Mouse (Mus musculus): ENCODE data around the gene Greb1. TPM values are rescaled to one million over a fixed set of nuclear protein-coding genes. Genes with fewer than 3 reads are reported as not detected.

The Greb1 gene
- polyA plus RNA-seq, 1 experiment from 2014 or later: 0.92 TPM

DNA sequence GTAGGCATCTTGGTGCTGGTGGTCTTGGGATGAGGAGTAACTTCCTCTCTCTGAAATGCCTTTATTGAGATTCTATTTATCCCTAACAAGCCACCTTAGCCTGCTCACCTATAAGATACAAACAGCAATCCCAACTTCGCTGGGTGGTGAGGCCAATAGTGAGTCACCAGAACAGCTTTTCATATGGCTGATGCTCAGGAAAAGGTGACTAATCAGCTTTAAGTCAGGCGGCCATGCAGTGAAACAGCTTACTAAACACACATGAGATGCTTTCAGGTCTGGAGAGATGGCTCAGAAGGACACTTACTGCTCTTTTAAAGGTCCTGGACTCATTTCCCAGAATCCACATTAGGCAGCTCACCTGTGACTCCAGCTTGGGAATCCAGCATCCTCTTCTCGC is 4.9 kb downstream of the Greb1 start:
- Histone ChIP-seq H3K4me2 (ENCODE audit: low read depth, low read length) (no peak overlapping the region), H3K4me3 (ENCODE audit: low read depth, low read length) (no peak overlapping the region), H3K36me3 (ENCODE audit: control insufficient read depth, insufficient read depth) (no peaks in the 10 kb centered on the region), H3K27me3 (ENCODE audit: control insufficient read depth, insufficient read depth, low read depth, low read length) (peaks cover 9% of the 10 kb centered on the region), H3K9me3 (replicated peaks; ENCODE audit: control insufficient read depth, low read length) (no peaks in the 10 kb centered on the region), H3K27ac (ENCODE audit: low read length) (no peak overlapping the region), H3K4me1 (ENCODE audit: control insufficient read depth, low read depth, low read length) (no peaks in the 10 kb centered on the region), H3K9ac (ENCODE audit: low read depth, low read length) (no peak overlapping the region)
- 44% methylated on average over 3 of the region's 3 CpGs for WGBS (ENCODE audit: insufficient replicate concordance)
- ATAC-seq (ENCODE audit: low read depth): no peak

DNA sequence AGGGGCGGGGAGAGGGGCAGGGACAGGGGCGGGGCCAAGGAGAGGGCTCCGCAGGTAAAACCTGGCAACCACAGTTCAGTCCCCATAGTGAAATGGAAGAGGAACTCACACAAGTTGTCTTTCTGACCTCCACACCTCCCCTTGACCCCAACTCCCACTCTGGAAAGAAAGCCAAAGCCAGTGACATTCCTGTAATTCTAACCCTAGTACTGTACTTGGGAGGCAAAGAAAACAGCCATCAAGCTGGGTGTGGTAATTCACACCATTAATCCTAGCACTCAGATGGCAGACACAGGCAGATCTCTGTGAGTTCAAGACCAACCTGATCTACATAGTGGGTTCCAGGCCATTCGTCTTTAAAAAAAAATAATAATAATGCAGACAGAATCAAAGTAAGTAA is 7.3 kb downstream of the Greb1 start:
- Histone ChIP-seq H3K4me2 (ENCODE audit: low read depth, low read length) (no peak overlapping the region), H3K27ac (ENCODE audit: low read length) (no peak overlapping the region), H3K27me3 (ENCODE audit: control insufficient read depth, insufficient read depth, low read depth, low read length) (no peaks in the 10 kb centered on the region), H3K9me3 (replicated peaks; ENCODE audit: control insufficient read depth, low read length) (no peaks in the 10 kb centered on the region), H3K36me3 (ENCODE audit: control insufficient read depth, insufficient read depth) (no peaks in the 10 kb centered on the region), H3K9ac (ENCODE audit: low read depth, low read length) (no peak overlapping the region), H3K4me3 (ENCODE audit: low read depth, low read length) (no peak overlapping the region), H3K4me1 (ENCODE audit: control insufficient read depth, low read depth, low read length) (no peaks in the 10 kb centered on the region; the same call in 1 of the 2 replicates)
- ATAC-seq (ENCODE audit: low read depth): no peak
- 68% methylated on average over 4 of the region's 4 CpGs for WGBS (ENCODE audit: insufficient replicate concordance)

DNA sequence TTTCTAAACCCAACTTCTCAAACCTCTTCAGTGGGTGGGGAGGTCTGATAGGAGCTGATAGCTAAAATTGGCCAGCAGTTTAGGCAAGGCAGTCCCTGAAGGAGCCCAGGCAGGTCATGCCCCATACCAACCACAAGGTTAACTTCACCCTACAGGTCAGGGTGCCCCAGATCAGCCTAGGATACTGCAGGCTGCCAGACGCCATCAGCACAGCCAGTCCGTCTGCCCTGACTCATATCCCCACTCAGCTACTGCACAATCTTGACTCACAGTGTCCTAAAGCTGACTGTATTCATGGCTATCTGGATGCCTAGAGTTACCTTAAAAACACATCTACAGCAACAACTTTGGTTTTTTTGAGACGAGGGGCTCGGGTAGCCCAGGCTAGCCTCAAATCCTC is 10.2 kb downstream of the Greb1 start:
- Histone ChIP-seq H3K9me3 (replicated peaks; ENCODE audit: control insufficient read depth, low read length) (no peaks in the 10 kb centered on the region), H3K27ac (ENCODE audit: low read length) (no peak overlapping the region), H3K36me3 (ENCODE audit: control insufficient read depth, insufficient read depth) (no peaks in the 10 kb centered on the region), H3K4me2 (ENCODE audit: low read depth, low read length) (no peak overlapping the region), H3K4me3 (ENCODE audit: low read depth, low read length) (no peak overlapping the region), H3K27me3 (ENCODE audit: control insufficient read depth, insufficient read depth, low read depth, low read length) (no peaks in the 10 kb centered on the region), H3K4me1 (ENCODE audit: control insufficient read depth, low read depth, low read length) (no peaks in the 10 kb centered on the region; the same call in 1 of the 2 replicates), H3K9ac (ENCODE audit: low read depth, low read length) (no peak overlapping the region)
- 46% methylated on average over 4 of the region's 4 CpGs for WGBS (ENCODE audit: insufficient replicate concordance)
- ATAC-seq (ENCODE audit: low read depth): no peak

DNA sequence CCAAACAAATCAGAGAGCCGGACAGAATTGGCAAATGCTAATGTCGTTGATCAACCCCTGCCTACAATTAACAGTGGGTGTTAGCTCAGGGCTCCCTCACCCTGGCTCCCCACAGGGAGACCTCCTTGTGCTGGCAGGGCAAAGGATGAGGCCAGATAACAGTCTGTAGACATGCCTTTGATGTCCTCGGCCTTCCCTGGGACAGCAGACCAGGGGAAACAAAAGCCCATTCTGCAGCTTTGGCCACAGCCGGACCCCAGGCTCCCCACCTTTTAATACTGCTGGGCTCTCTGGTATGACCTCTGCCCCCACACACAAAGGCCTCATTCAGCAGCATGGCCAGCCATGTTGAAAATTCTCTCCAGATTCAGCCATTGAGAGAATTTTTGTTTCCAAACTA is 10.9 kb downstream of the Greb1 start:
- Histone ChIP-seq H3K36me3 (ENCODE audit: control insufficient read depth, insufficient read depth) (no peaks in the 10 kb centered on the region), H3K9me3 (replicated peaks; ENCODE audit: control insufficient read depth, low read length) (no peaks in the 10 kb centered on the region), H3K9ac (ENCODE audit: low read depth, low read length) (no peak overlapping the region), H3K27ac (ENCODE audit: low read length) (no peak overlapping the region), H3K4me1 (ENCODE audit: control insufficient read depth, low read depth, low read length) (no peaks in the 10 kb centered on the region; the same call in 1 of the 2 replicates), H3K4me2 (ENCODE audit: low read depth, low read length) (no peak overlapping the region), H3K27me3 (ENCODE audit: control insufficient read depth, insufficient read depth, low read depth, low read length) (no peaks in the 10 kb centered on the region), H3K4me3 (ENCODE audit: low read depth, low read length) (no peak overlapping the region)
- ATAC-seq (ENCODE audit: low read depth): no peak
- WGBS (ENCODE audit: insufficient replicate concordance): 30% methylated on average over 4 of the region's 4 CpGs

DNA sequence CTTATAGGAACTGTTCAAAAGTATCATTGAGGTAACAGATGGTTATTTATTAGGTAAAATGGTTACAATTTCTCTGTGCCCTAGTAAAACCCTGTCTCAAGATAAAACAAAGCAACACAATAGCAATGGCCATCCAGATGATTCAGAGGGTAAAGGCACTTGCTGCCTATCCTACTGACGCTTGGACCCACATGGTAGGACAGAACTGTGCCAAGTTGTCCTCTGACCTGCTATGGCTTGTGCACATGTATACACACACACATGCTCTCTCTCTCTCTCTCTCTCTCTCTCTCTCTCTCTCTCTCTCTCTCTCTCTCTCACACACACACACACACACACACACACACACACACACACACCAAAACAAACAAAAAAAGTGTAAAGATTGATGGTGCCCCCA is 11.5 kb downstream of the Greb1 start:
- no peak overlapping the region for H3K9ac ChIP-seq (ENCODE audit: low read depth, low read length)
- H3K4me3 ChIP-seq (ENCODE audit: low read depth, low read length): no peak overlapping the region
- H3K27ac ChIP-seq (ENCODE audit: low read length): no peak overlapping the region
- H3K36me3 ChIP-seq (ENCODE audit: control insufficient read depth, insufficient read depth): no peaks in the 10 kb centered on the region
- no peaks in the 10 kb centered on the region for H3K9me3 ChIP-seq (replicated peaks; ENCODE audit: control insufficient read depth, low read length)
- H3K27me3 ChIP-seq (ENCODE audit: control insufficient read depth, insufficient read depth, low read depth, low read length): no peaks in the 10 kb centered on the region
- WGBS (ENCODE audit: insufficient replicate concordance): 48% methylated on average over 1 of the region's 1 CpGs
- H3K4me1 ChIP-seq (ENCODE audit: control insufficient read depth, low read depth, low read length): no peaks in the 10 kb centered on the region; the same call in 1 of the 2 replicates
- H3K4me2 ChIP-seq (ENCODE audit: low read depth, low read length): no peak overlapping the region
- no peak for ATAC-seq (ENCODE audit: low read depth)

DNA sequence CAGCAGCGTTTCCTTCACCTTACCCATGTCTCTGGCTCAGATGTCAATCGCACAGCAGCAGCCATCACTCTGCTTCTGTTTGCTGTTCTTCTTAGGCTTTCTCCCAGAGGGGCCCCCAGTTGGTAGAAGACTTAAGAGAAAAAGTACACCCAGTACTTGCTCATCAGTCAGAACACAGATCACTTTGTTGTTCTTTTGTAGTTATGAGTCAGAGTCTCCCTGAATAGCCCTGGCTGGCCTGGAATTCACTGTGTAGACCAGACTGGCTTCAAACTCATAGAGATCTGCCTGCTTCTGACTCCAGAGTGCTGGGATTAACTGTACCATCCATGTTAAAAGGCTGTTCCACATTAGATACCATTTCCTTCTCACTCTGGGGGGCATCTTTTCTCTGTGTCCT is 12.1 kb downstream of the Greb1 start:
- Histone ChIP-seq H3K9ac (ENCODE audit: low read depth, low read length) (no peak overlapping the region), H3K36me3 (ENCODE audit: control insufficient read depth, insufficient read depth) (no peaks in the 10 kb centered on the region), H3K4me3 (ENCODE audit: low read depth, low read length) (no peak overlapping the region), H3K27me3 (ENCODE audit: control insufficient read depth, insufficient read depth, low read depth, low read length) (no peaks in the 10 kb centered on the region), H3K4me2 (ENCODE audit: low read depth, low read length) (no peak overlapping the region), H3K4me1 (ENCODE audit: control insufficient read depth, low read depth, low read length) (no peaks in the 10 kb centered on the region; the same call in 1 of the 2 replicates), H3K9me3 (replicated peaks; ENCODE audit: control insufficient read depth, low read length) (no peaks in the 10 kb centered on the region), H3K27ac (ENCODE audit: low read length) (no peak overlapping the region)
- WGBS (ENCODE audit: insufficient replicate concordance): 54% methylated on average over 2 of the region's 2 CpGs
- no peak for ATAC-seq (ENCODE audit: low read depth)

DNA sequence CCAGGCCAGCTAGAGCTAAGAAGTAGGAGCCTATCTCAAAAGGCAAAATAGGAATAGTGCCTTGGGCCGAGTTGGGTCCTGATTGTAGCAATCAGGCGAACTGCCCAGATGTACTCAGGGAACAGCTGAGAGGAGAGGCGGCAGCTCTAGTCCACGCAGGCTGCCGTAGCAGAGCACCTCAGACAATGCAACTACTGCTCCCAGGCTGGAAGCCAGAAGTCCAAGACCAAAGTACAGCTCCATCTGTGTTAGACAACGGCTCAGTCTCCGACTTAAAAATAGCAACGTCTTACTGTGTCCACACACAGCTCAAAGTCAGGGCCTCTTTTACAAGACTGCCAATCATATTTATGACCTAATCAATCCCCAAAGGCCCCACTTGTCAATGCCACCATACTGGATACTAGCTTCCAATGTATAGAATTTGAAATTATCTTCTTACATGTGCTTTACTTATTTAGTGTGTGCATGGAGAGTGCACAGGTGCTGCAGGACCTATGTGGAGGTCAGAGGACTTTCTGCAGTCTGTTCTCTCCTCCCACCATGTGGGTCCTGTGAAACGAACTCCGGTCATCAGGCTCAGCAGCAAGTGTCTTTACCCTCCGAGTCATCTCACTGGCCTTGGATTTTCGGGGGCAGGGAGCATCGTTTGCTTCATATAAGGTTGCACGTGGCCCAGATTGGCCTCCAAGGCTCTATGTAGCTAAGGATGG is 19.5 kb downstream of the Greb1 start:
- no peak overlapping the region for H3K9ac ChIP-seq (ENCODE audit: low read depth, low read length)
- H3K4me3 ChIP-seq (ENCODE audit: low read depth, low read length): no peak overlapping the region
- H3K9me3 ChIP-seq (replicated peaks; ENCODE audit: control insufficient read depth, low read length): no peaks in the 10 kb centered on the region
- ATAC-seq (ENCODE audit: low read depth): peak; percentile 27; the same call in 1 of the 2 replicates
- no peak overlapping the region for H3K4me2 ChIP-seq (ENCODE audit: low read depth, low read length)
- WGBS (ENCODE audit: insufficient replicate concordance): 60% methylated on average over 14 of the region's 14 CpGs
- no peaks in the 10 kb centered on the region; the same call in 1 of the 2 replicates for H3K4me1 ChIP-seq (ENCODE audit: control insufficient read depth, low read depth, low read length)
- H3K27me3 ChIP-seq (ENCODE audit: control insufficient read depth, insufficient read depth, low read depth, low read length): no peaks in the 10 kb centered on the region
- H3K36me3 ChIP-seq (ENCODE audit: control insufficient read depth, insufficient read depth): no peaks in the 10 kb centered on the region
- no peak overlapping the region for H3K27ac ChIP-seq (ENCODE audit: low read length)

DNA sequence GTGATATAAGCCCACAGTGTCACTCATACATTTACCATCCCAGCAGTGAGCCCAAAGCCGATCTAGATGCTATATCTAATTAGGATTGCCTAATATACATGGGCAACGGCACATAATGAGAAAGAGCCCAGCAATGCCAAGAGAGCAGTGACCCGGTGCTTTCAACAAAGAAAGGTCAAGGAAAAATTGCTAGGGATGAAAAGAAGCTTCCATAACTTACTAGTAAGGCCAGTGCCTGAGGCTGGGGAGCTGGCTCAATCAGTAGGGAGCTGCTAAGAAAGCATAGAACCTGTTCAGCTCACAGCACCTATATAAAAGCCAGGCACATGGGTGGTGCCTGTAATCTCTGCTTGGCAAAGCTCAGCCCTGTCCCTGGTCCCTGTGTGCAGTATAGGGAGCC is 20.4 kb downstream of the Greb1 start:
- H3K4me3 ChIP-seq (ENCODE audit: low read depth, low read length): no peak overlapping the region

DNA sequence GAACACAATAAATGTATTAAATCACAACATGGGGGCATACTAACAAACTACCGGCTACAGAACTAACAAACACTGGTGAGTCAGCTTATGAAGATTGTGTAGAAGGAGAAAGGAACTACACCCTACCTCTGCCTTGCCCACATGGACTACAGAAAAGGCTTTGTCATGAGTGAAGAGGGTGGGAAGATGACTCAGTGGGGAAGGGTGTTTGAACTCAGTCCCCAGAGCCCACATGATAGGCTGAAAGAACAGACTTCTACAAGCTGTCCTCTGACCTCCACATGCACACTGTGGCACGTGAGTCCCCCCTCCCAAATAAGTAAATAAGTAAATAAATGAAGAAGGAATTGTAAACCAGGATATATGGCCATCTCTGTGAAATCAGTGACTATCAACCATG is 21.5 kb downstream of the Greb1 start:
- H3K27me3 ChIP-seq (ENCODE audit: control insufficient read depth, insufficient read depth, low read depth, low read length): no peaks in the 10 kb centered on the region

More for the DNA sequence above, 20.4 kb downstream of the Greb1 start:
- Histone ChIP-seq H3K27me3 (ENCODE audit: control insufficient read depth, insufficient read depth, low read depth, low read length) (no peaks in the 10 kb centered on the region), H3K4me1 (ENCODE audit: control insufficient read depth, low read depth, low read length) (no peaks in the 10 kb centered on the region; the same call in 1 of the 2 replicates), H3K27ac (ENCODE audit: low read length) (no peak overlapping the region), H3K4me2 (ENCODE audit: low read depth, low read length) (no peak overlapping the region), H3K9me3 (replicated peaks; ENCODE audit: control insufficient read depth, low read length) (no peaks in the 10 kb centered on the region), H3K9ac (ENCODE audit: low read depth, low read length) (no peak overlapping the region), H3K36me3 (ENCODE audit: control insufficient read depth, insufficient read depth) (no peaks in the 10 kb centered on the region)
- 68% methylated on average over 3 of the region's 3 CpGs for WGBS (ENCODE audit: insufficient replicate concordance)
- ATAC-seq (ENCODE audit: low read depth): no peak

More for the DNA sequence above, 21.5 kb downstream of the Greb1 start:
- Histone ChIP-seq H3K9ac (ENCODE audit: low read depth, low read length) (no peak overlapping the region), H3K36me3 (ENCODE audit: control insufficient read depth, insufficient read depth) (no peaks in the 10 kb centered on the region), H3K9me3 (replicated peaks; ENCODE audit: control insufficient read depth, low read length) (no peaks in the 10 kb centered on the region), H3K27ac (ENCODE audit: low read length) (no peak overlapping the region), H3K4me3 (ENCODE audit: low read depth, low read length) (no peak overlapping the region), H3K4me2 (ENCODE audit: low read depth, low read length) (no peak overlapping the region), H3K4me1 (ENCODE audit: control insufficient read depth, low read depth, low read length) (no peaks in the 10 kb centered on the region; the same call in 1 of the 2 replicates)
- WGBS (ENCODE audit: insufficient replicate concordance): 49% methylated on average over 2 of the region's 2 CpGs
- ATAC-seq (ENCODE audit: low read depth): no peak
